Mouse (Mus musculus) cerebellum, adult 2 months (tissue): ENCODE measurements at regions not wholly inside any gene's neighbourhood (a gene's known extent, or its start where the extent isn't known, plus 50 kb on each side); places are given as distances from the start of the nearest gene placed in this dataset.

Experiments
- DNase-seq, 2 experiments: peaks; one replicate each; pipeline ENCODE4 v3.0.0; 2021
- H3K27ac ChIP-seq: fragments of 200-500 bp; 2 replicates; pipeline ENCODE4 v1.5.1; 2012; ENCODE audit warnings: low read length, control low read depth, inconsistent platforms; ENCODE audit not compliant: insufficient read depth
- H3K27me3 ChIP-seq: fragments of 200-500 bp; 2 replicates; pipeline ENCODE4 v1.6.1; 2012; ENCODE audit warnings: inconsistent platforms, mild to moderate bottlenecking, low read length, moderate library complexity; ENCODE audit not compliant: control insufficient read depth, insufficient read depth
- H3K4me1 ChIP-seq: fragments of 200-500 bp; 2 replicates; pipeline ENCODE4 v1.6.1; 2011; ENCODE audit warnings: low read length; ENCODE audit not compliant: control insufficient read depth, insufficient read depth
- H3K4me3 ChIP-seq: fragments of 200-500 bp; replicated peaks from 2 replicates; pipeline ENCODE3; 2011; ENCODE audit warnings: mild to moderate bottlenecking, low read depth, low read length, control low read depth; ENCODE audit not compliant: insufficient read depth
- CTCF ChIP-seq: fragments of 200-500 bp; IDR thresholded peaks from 2 replicates; pipeline ENCODE4 v1.5.1; 2011; ENCODE audit warnings: low read depth, mild to moderate bottlenecking, control low read depth, low read length, moderate library complexity, borderline replicate concordance; ENCODE audit not compliant: insufficient read depth
- POLR2A ChIP-seq: fragments of 200-500 bp; IDR thresholded peaks from 2 replicates; pipeline ENCODE4 v1.6.1; 2011; ENCODE audit warnings: low read length, control low read depth, borderline replicate concordance; ENCODE audit not compliant: insufficient read depth
- WGBS: fragments of 180-500 bp; shearing (Covaris S2); methylation state at CpG from one replicate; pipeline ENCODE4 v1.1.7; 2018; 5-methylcytosine and 5-hydroxymethylcytosine counted together

- 34% methylated on average over 7 of the region's 7 CpGs for WGBS
- Histone ChIP-seq H3K27me3 (no peaks in the 10 kb centered on the region), H3K27ac (no peak overlapping the region), H3K4me1 (no peaks in the 10 kb centered on the region), H3K4me3 (no peak overlapping the region)
- TF ChIP-seq CTCF (no peak), POLR2A (no peak)
- DNase-seq = no peak
Observed at GRCm38 (mm10) chr13:5804381-5804941, 56.8 kb upstream of the Klf6 start.

GRCm38 (mm10) chr13:5808380-5808779 lies 52.9 kb upstream of the Klf6 start:
- H3K27me3 ChIP-seq = no peaks in the 10 kb centered on the region
- 83% methylated on average over 2 of the region's 2 CpGs for WGBS
- H3K27ac ChIP-seq = no peak overlapping the region
- H3K4me3 ChIP-seq = no peak overlapping the region
- no peak for DNase-seq
- no peak for TF ChIP-seq CTCF
- no peak for TF ChIP-seq POLR2A
- H3K4me1 ChIP-seq = no peaks in the 10 kb centered on the region
